Mouse (Mus musculus): ENCODE measurements around the gene H2al2a. TPM values are rescaled to one million over a fixed set of nuclear protein-coding genes. Genes with fewer than 3 reads are reported as not detected.

The H2al2a gene
- total and polyA plus RNA-seq, 3 experiments = not detected

GRCm38 (mm10) chr2:18004286-18004685 lies 7.5 kb upstream of the H2al2a start:
- Histone ChIP-seq H3K9me3 (replicated peaks; ENCODE audit: low read length) (no peaks in the 10 kb centered on the region), H3K4me3 (replicated peaks in 1 of 3; ENCODE audit: low read depth in 2 of 3, low read length in 2 of 3, poor library complexity in 1 of 3) (no peak overlapping the region), H3K4me1 (ENCODE audit: control insufficient read depth in 1 of 2, insufficient read depth in 2 of 2) (no peaks in the 10 kb centered on the region), H3K36me3 (replicated peaks in 1 of 2; ENCODE audit: control insufficient read depth in 1 of 2, insufficient read depth in 1 of 2, low read length in 1 of 2) (no peaks in the 10 kb centered on the region), H3K27ac (ENCODE audit: insufficient read depth, low read depth) (no peak overlapping the region), H3K9ac (ENCODE audit: insufficient read depth, low read depth) (no peak overlapping the region), H3K4me2 (ENCODE audit: insufficient read depth, low read depth, poor library complexity, severe bottlenecking) (no peak overlapping the region), H3K27me3 (replicated peaks) (no peaks in the 10 kb centered on the region), H3K79me2 (replicated peaks; ENCODE audit: control insufficient read depth, extremely low read depth, insufficient read depth, poor library complexity, severe bottlenecking) (no peaks in the 10 kb centered on the region)
- in situ Hi-C loops (cut with MboI; ENCODE audit: low pct_ligation_motif_present, low pct_unique_long_range_greater_than_20kb, low sequenced_read_pairs) (no loop called here), dilution Hi-C loops (cut with MboI; ENCODE audit: extremely low pct_ligation_motif_present, extremely low pct_unique_long_range_greater_than_20kb, low sequenced_read_pairs) (no loop called here)
- no peak for TF ChIP-seq ZMIZ1 (IDR thresholded peaks at IDR 0.05; ENCODE audit: low read depth, low read length)
- no peak for TF ChIP-seq RAD21 (IDR thresholded peaks at IDR 0.05; ENCODE audit: low read depth, low read length)
- no peak for TF ChIP-seq ZNF384 (IDR thresholded peaks at IDR 0.05; ENCODE audit: low read depth, low read length)
- TF ChIP-seq ELF1 (IDR thresholded peaks at IDR 0.05; ENCODE audit: low read depth, low read length) = no peak
- TF ChIP-seq JUN (IDR thresholded peaks at IDR 0.05; ENCODE audit: insufficient read depth, low read depth, low read length) = no peak
- TF ChIP-seq KAT2A (IDR thresholded peaks at IDR 0.05; ENCODE audit: insufficient replicate concordance, low read length) = no peak
- TF ChIP-seq ZC3H11A (IDR thresholded peaks at IDR 0.05; ENCODE audit: low read depth, low read length) = no peak
- TF ChIP-seq USF1 (IDR thresholded peaks at IDR 0.05; ENCODE audit: low read depth, low read length) = no peak
- no peak for TF ChIP-seq JUND (conservative IDR thresholded peaks at IDR 0.05; ENCODE audit: low read depth, low read length)
- TF ChIP-seq SIN3A (IDR thresholded peaks at IDR 0.05; ENCODE audit: low read length) = no peak
- TF ChIP-seq HCFC1 (IDR thresholded peaks at IDR 0.05; ENCODE audit: low read depth, low read length) = no peak
- no peak for TF ChIP-seq TCF12 (IDR thresholded peaks at IDR 0.05; ENCODE audit: low read depth, low read length)
- TF ChIP-seq E2F4 (IDR thresholded peaks at IDR 0.05; ENCODE audit: insufficient replicate concordance, low read depth, low read length) = no peak
- TF ChIP-seq NELFE (IDR thresholded peaks at IDR 0.05; ENCODE audit: low read depth, low read length) = no peak
- TF ChIP-seq USF2 (conservative IDR thresholded peaks at IDR 0.05; ENCODE audit: low read depth, low read length) = no peak
- no peak for TF ChIP-seq EP300 (IDR thresholded peaks at IDR 0.05; ENCODE audit: low read length)
- no peak for DNase-seq (ENCODE audit: extremely low read depth)

DNA sequence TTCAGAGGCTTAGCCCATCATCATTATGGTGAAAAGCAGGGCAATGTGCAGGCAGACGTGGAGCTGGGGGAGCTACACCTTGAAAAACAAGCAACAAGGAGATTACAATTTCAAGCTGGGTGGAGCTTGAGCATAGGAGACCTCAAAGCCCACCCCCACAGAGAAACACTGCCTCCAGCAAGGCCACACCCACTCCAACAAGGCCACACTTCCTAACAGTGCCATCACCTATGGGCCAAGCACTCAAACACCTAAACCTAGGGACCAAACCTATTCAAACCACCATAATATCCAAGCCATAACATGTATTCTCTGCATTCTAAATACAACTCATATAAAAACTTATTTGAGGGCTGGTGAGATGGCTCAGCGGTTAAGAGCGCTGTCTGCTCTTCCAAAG lies 5.5 kb upstream of the H2al2a start:
- Histone ChIP-seq H3K4me3 (replicated peaks in 1 of 3; ENCODE audit: low read depth in 2 of 3, low read length in 2 of 3, poor library complexity in 1 of 3) (no peak overlapping the region), H3K4me2 (ENCODE audit: insufficient read depth, low read depth, poor library complexity, severe bottlenecking) (no peak overlapping the region), H3K27me3 (replicated peaks) (no peaks in the 10 kb centered on the region), H3K36me3 (replicated peaks in 1 of 2; ENCODE audit: control insufficient read depth in 1 of 2, insufficient read depth in 1 of 2, low read length in 1 of 2) (no peaks in the 10 kb centered on the region), H3K9me3 (replicated peaks; ENCODE audit: low read length) (no peaks in the 10 kb centered on the region), H3K79me2 (replicated peaks; ENCODE audit: control insufficient read depth, extremely low read depth, insufficient read depth, poor library complexity, severe bottlenecking) (no peaks in the 10 kb centered on the region), H3K4me1 (ENCODE audit: control insufficient read depth in 1 of 2, insufficient read depth in 2 of 2) (no peaks in the 10 kb centered on the region), H3K9ac (ENCODE audit: insufficient read depth, low read depth) (no peak overlapping the region), H3K27ac (ENCODE audit: insufficient read depth, low read depth) (no peak overlapping the region)
- TF ChIP-seq ELF1 (IDR thresholded peaks at IDR 0.05; ENCODE audit: low read depth, low read length) (no peak), POLR2AphosphoS2 (IDR thresholded peaks at IDR 0.05; ENCODE audit: low read depth, low read length) (no peak), ZMIZ1 (IDR thresholded peaks at IDR 0.05; ENCODE audit: low read depth, low read length) (no peak), NRF1 (IDR thresholded peaks at IDR 0.05; ENCODE audit: low read depth, low read length) (no peak), TCF12 (IDR thresholded peaks at IDR 0.05; ENCODE audit: low read depth, low read length) (no peak), E2F4 (IDR thresholded peaks at IDR 0.05; ENCODE audit: insufficient replicate concordance, low read depth, low read length) (no peak), USF2 (conservative IDR thresholded peaks at IDR 0.05; ENCODE audit: low read depth, low read length) (no peak), MAZ (IDR thresholded peaks at IDR 0.05; ENCODE audit: low read depth, low read length) (no peak), JUN (IDR thresholded peaks at IDR 0.05; ENCODE audit: insufficient read depth, low read depth, low read length) (no peak)
- DNase-seq (ENCODE audit: extremely low read depth) = no peak
- dilution Hi-C loops (cut with MboI; ENCODE audit: extremely low pct_ligation_motif_present, extremely low pct_unique_long_range_greater_than_20kb, low sequenced_read_pairs) (no loop called here), in situ Hi-C loops (cut with MboI; ENCODE audit: low pct_ligation_motif_present, low pct_unique_long_range_greater_than_20kb, low sequenced_read_pairs) (no loop called here)
